Mouse (Mus musculus) midbrain, embryonic 13.5 days (tissue): ENCODE results near the gene Hyal3. TPM values are rescaled to one million over a fixed set of nuclear protein-coding genes. Genes with fewer than 3 reads are reported as not detected.
A peak's percentile ranks its signal among the peaks of the same experiment; 100 is the strongest.

Experiments
- ATAC-seq: fragments of 200-750 bp; cut with Nextera tagmentation; 2 replicates; pipeline ENCODE4 v1.8.0; 2017; ENCODE audit warnings: mild to moderate bottlenecking, moderate TSS enrichment, moderate library complexity
- H3K27ac ChIP-seq: fragments of 300-500 bp; sonication (generic); 2 replicates; pipeline ENCODE4 v1.5.1; 2015; ENCODE audit warnings: inconsistent platforms, mild to moderate bottlenecking, moderate library complexity
- H3K27me3 ChIP-seq: fragments of 300-500 bp; sonication (generic); 2 replicates; pipeline ENCODE4 v1.6.1; 2015; ENCODE audit warnings: mild to moderate bottlenecking, inconsistent platforms
- H3K36me3 ChIP-seq: fragments of 300-500 bp; sonication (generic); 2 replicates; pipeline ENCODE4 v1.6.1; 2015; ENCODE audit warnings: mild to moderate bottlenecking, inconsistent platforms
- H3K4me1 ChIP-seq: fragments of 300-500 bp; sonication (generic); replicated peaks from 2 replicates; pipeline ENCODE4 v1.6.1; 2015; ENCODE audit warnings: inconsistent platforms
- H3K4me2 ChIP-seq: fragments of 300-500 bp; sonication (generic); replicated peaks from 2 replicates; pipeline ENCODE4 v1.6.1; 2015; ENCODE audit warnings: moderate library complexity, mild to moderate bottlenecking, inconsistent platforms
- H3K4me3 ChIP-seq: fragments of 300-500 bp; sonication (generic); replicated peaks from 2 replicates; pipeline ENCODE4 v1.5.1; 2015; ENCODE audit warnings: mild to moderate bottlenecking, inconsistent platforms
- H3K9ac ChIP-seq: fragments of 300-500 bp; sonication (generic); replicated peaks from 2 replicates; pipeline ENCODE4 v1.6.1; 2015; ENCODE audit warnings: mild to moderate bottlenecking, inconsistent platforms
- H3K9me3 ChIP-seq: fragments of 300-500 bp; sonication (generic); 2 replicates; pipeline ENCODE4 v1.6.1; 2016; ENCODE audit warnings: mild to moderate bottlenecking, inconsistent platforms
- WGBS: fragments of 180-500 bp; shearing (Covaris S2); methylation state at CpG from one replicate; pipeline ENCODE4 v1.1.7; 2015; 5-methylcytosine and 5-hydroxymethylcytosine counted together
- polyA plus RNA-seq: library from polyadenylated mRNA; unstranded; fragments of >200 nt; fragmentation: Nextera tagmentation; extraction: Ambion mirVana; gene quantifications from 2 replicates; pipeline ENCODE4 v1.2.1, GENCODE M21; 2015

Gene Hyal3
- polyA plus RNA-seq, 1 experiment from 2014 or later = 1.8 TPM

DNA sequence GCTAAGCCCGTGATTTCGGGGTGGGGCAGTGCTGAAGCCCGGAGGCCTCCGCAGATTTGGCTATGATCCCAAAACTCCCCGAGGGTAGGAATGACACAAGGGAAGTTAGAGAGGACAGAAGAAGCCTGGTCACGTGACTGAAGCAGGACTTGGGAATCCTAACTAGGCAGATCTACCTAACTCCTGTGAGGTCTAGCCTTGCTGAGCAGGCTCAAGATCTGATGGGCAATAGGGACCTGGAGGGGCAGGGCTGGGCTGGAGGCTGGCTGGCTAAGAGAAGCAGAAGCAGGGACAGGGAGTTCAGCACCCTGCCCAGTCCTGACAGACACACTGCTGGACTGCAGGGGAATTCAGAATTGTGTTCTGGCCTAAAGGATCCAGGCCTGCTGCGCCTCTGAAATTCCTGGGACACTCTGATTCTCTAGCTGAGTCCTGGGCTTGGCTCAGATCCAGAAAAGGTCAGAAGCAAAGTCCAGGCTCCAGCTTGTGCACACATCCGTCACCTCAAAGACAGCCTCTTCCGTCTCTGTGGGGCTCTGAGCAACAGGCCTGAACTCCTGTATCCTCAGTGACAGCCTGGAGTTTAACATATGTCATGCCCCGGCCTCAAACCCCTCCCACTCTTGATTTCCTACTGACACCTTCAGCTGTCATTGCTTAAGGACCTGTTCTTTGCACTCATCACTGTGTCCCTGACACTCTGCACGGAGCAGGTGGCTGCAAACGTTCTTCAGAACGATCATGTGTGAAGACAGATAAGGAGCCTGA is 38.3 kb downstream of the Hyal3 start:
- H3K9me3 ChIP-seq = no peaks in the 10 kb centered on the region
- H3K27me3 ChIP-seq = no peaks in the 10 kb centered on the region
- ATAC-seq = no peak
- peak overlapping the region; percentile 32; the same call in 1 of the 2 replicates for H3K27ac ChIP-seq
- H3K36me3 ChIP-seq = peaks cover 82% of the 10 kb centered on the region
- no peak overlapping the region for H3K4me3 ChIP-seq
- H3K9ac ChIP-seq = no peak overlapping the region
- WGBS = 70% methylated on average over 13 of the region's 13 CpGs
- H3K4me2 ChIP-seq = no peak overlapping the region
- H3K4me1 ChIP-seq = peaks cover 27% of the 10 kb centered on the region

DNA sequence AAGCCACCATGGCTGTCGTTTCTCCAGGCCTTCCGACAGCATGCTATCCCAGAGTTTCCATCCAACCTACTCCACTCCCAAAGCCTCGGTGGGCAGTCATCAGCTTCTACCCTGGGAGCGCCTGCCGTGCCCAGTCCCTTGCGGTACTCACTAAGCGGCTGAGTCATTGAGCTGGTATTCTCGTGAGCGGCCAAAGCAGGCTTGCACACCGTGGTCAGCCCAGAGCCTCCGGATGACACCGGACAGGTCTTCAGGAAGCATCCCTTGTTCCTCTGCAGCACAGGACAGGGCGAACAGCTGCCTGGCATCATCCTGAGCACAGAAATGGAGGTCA is 38.9 kb downstream of the Hyal3 start:
- no peak overlapping the region for H3K4me2 ChIP-seq
- peaks cover 82% of the 10 kb centered on the region for H3K36me3 ChIP-seq
- no peak for ATAC-seq
- peaks cover 32% of the 10 kb centered on the region for H3K4me1 ChIP-seq
- WGBS = 85% methylated on average over 13 of the region's 13 CpGs
- H3K9me3 ChIP-seq = no peaks in the 10 kb centered on the region
- no peak overlapping the region for H3K9ac ChIP-seq
- H3K27me3 ChIP-seq = no peaks in the 10 kb centered on the region
- H3K4me3 ChIP-seq = no peak overlapping the region
- peak overlapping the region; percentile 32; the same call in 1 of the 2 replicates for H3K27ac ChIP-seq

GRCm38 (mm10) chr9:107620954-107621353 is 40.3 kb downstream of the Hyal3 start:
- Histone ChIP-seq H3K27ac (no peak overlapping the region), H3K27me3 (no peaks in the 10 kb centered on the region), H3K4me2 (no peak overlapping the region), H3K9me3 (no peaks in the 10 kb centered on the region), H3K9ac (no peak overlapping the region), H3K4me3 (no peak overlapping the region), H3K4me1 (peaks cover 38% of the 10 kb centered on the region), H3K36me3 (peaks cover 79% of the 10 kb centered on the region)
- no peak for ATAC-seq

DNA sequence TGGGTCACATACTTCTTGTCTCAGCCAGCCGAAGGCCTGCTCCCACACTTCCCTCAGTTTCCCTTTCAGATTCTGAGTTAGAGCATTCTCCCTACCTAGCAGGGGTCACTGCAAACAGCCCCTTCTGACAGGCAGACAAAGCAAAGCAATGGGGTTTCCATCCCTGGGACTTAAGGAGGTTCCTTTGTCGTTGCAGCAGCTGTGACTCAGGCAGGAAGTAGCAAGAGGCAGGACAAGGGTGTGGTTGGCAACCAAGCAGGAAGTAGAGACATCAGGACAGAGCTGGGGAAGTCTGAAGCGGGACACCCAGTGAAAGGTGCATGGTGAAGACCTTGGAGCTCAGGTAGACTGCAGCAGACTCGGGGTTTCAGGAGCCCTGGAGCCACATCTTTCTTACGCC is 43.9 kb downstream of the Hyal3 start:
- Histone ChIP-seq H3K27me3 (no peaks in the 10 kb centered on the region), H3K36me3 (peaks cover 43% of the 10 kb centered on the region), H3K9ac (peak overlapping the region; percentile 36), H3K4me1 (peaks cover 60% of the 10 kb centered on the region), H3K4me2 (no peak overlapping the region), H3K27ac (peak overlapping the region; percentile 61), H3K4me3 (no peak overlapping the region), H3K9me3 (no peaks in the 10 kb centered on the region)
- ATAC-seq = no peak
- 75% methylated on average over 5 of the region's 5 CpGs for WGBS

DNA sequence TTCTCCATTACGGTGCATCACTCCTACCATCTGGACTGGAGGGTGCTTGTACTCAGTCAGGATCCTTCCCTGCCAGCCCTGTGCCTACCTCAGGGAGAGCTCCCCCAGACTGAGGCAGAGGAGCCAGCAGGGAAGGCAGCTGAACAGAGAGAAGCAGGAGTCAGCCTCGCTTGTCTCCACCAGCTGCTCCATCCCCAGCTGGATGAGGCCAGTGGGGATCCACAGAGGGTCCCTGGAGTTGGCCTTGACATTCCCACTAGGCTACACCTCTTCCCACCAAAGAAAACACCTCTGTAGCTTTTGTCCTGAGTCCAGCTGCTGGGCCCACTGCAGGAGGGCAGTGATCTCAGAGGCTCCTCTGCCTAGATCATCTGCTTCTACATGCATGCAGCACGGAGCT is 44.3 kb downstream of the Hyal3 start:
- peaks cover 60% of the 10 kb centered on the region for H3K4me1 ChIP-seq

GRCm38 (mm10) chr9:107625351-107626128 is 44.9 kb downstream of the Hyal3 start:
- H3K9ac ChIP-seq = peak overlapping the region; percentile 71; the same call in 1 of the 2 replicates

More for the DNA sequence above, 44.3 kb downstream of the Hyal3 start:
- ATAC-seq = no peak
- peaks cover 39% of the 10 kb centered on the region for H3K36me3 ChIP-seq
- H3K9me3 ChIP-seq = no peaks in the 10 kb centered on the region
- WGBS = 74% methylated on average over 3 of the region's 3 CpGs
- peak overlapping the region; percentile 36; the same call in 1 of the 2 replicates for H3K9ac ChIP-seq
- H3K4me3 ChIP-seq = no peak overlapping the region
- H3K4me2 ChIP-seq = no peak overlapping the region
- no peaks in the 10 kb centered on the region for H3K27me3 ChIP-seq
- peak overlapping the region; percentile 61 for H3K27ac ChIP-seq

DNA sequence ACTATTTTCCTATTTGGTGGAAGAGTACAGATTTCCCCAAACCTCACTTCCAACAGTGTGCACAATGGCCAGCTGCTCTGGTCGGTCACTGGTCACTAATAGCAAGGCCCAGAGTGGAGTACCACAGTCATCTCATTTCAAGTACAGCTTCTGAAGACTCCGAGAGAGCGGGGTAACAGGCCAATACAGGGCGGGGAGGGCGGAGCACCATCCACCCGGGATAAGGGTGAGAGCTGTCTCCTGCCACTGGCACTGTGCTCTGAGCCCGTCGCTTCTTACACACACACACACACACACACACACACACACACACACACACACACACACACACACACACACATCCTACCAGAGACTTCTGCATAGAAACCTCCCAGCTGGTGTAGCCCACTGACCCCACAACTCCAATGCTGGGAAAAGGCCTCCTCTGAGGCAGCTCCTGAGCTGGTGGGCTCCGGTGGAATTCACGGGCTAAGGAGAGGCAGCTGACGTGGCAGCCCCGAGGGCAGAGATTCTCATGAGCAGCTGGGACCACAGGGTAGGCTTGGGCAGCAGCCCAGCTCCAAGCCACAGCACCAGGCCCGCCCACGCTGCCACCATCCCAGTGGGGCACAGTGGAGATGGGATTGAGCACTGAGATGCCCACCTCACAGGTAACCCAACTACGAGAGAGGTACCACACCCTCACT is 45.7 kb downstream of the Hyal3 start:
- WGBS = 24% methylated on average over 15 of the region's 15 CpGs
- peak overlapping the region; percentile 98 for H3K27ac ChIP-seq
- H3K9ac ChIP-seq = peak overlapping the region; percentile 71
- peaks cover 74% of the 10 kb centered on the region for H3K4me1 ChIP-seq
- H3K4me2 ChIP-seq = peak overlapping the region; percentile 90
- H3K4me3 ChIP-seq = peak overlapping the region; percentile 26
- no peaks in the 10 kb centered on the region for H3K9me3 ChIP-seq
- peak; percentile 62 for ATAC-seq
- H3K27me3 ChIP-seq = no peaks in the 10 kb centered on the region
- H3K36me3 ChIP-seq = peaks cover 31% of the 10 kb centered on the region

More at GRCm38 (mm10) chr9:107625351-107626128, 44.9 kb downstream of the Hyal3 start:
- Histone ChIP-seq H3K4me2 (no peak overlapping the region), H3K36me3 (peaks cover 33% of the 10 kb centered on the region), H3K9me3 (no peaks in the 10 kb centered on the region), H3K27ac (peak overlapping the region; percentile 98), H3K4me1 (peaks cover 66% of the 10 kb centered on the region), H3K4me3 (no peak overlapping the region), H3K27me3 (no peaks in the 10 kb centered on the region)
- 84% methylated on average over 12 of the region's 12 CpGs for WGBS
- ATAC-seq = no peak

DNA sequence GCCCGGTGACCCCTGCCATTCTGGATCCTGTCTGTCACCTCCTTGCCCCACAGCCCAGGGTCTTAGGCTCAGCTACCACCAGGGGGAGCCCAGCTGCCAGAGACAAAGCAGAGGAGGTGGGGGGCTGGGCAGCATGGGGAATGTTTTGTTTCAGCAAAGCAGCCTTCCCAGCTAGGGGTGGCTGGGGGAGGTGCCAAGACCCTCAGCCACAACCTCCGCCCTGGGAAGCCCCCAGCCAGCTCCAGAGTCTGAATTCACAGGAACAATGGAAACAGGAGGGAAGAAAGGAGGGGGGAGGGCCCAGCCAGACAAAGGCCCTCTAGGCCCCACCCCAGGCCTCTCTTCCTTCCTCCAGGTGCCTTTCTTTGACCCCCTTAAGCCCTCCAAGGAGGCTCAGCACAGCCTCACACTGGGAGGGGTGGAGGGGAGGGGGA is 46.2 kb downstream of the Hyal3 start:
- Histone ChIP-seq H3K27me3 (no peaks in the 10 kb centered on the region), H3K27ac (peak overlapping the region; percentile 98), H3K9ac (peak overlapping the region; percentile 71), H3K4me2 (peak overlapping the region; percentile 90), H3K4me3 (peak overlapping the region; percentile 26), H3K9me3 (no peaks in the 10 kb centered on the region), H3K4me1 (peaks cover 80% of the 10 kb centered on the region), H3K36me3 (peaks cover 31% of the 10 kb centered on the region)
- WGBS = 0% methylated on average over 2 of the region's 2 CpGs
- peak; percentile 76 for ATAC-seq

GRCm38 (mm10) chr9:107627387-107628255 is 47.0 kb downstream of the Hyal3 start:
- peaks cover 87% of the 10 kb centered on the region for H3K4me1 ChIP-seq
- H3K36me3 ChIP-seq = peaks cover 24% of the 10 kb centered on the region
- H3K4me2 ChIP-seq = peak overlapping the region; percentile 90
- H3K4me3 ChIP-seq = peak overlapping the region; percentile 9; the same call in 1 of the 2 replicates
- H3K9me3 ChIP-seq = no peaks in the 10 kb centered on the region
- no peak for ATAC-seq
- 11% methylated on average over 20 of the region's 20 CpGs for WGBS
- H3K9ac ChIP-seq = peak overlapping the region; percentile 71
- H3K27me3 ChIP-seq = no peaks in the 10 kb centered on the region
- peak overlapping the region; percentile 98 for H3K27ac ChIP-seq

DNA sequence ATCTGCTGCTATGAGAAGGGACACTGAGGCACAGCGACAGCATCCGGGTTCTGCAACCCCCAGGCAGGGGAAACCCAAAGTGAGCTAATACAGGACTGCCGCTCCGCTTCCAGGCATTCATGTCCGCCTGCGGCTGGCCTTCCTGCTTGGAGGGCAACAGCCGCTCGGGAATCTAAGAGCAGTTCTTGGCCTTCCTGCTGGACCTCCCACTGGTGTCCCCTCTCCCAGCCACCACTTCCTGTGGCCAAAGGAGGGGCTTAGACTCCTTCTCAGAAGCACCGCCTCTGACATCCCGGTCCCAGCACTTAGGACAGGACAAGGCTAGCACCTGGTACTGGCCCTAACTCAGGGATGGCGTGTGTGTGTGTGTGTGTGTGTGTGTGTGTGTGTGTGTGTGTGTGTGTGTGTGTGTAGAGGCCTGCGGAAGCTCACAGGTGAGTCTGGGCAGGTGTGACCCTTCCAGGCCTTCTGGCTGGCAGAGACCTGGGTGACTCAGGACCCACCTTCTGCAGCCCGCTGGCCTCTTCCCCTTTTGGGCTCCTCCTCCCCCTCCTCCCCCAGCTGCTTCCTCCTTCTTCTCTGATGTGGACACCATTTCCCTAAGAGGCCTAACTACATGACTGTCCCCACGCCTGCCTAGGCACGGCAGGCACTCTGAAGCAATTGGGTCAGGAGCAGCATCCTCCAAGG is 48.2 kb downstream of the Hyal3 start:
- ATAC-seq = no peak
- H3K27me3 ChIP-seq = no peaks in the 10 kb centered on the region
- peaks cover 17% of the 10 kb centered on the region for H3K36me3 ChIP-seq
- 28% methylated on average over 13 of the region's 15 CpGs for WGBS
- H3K4me2 ChIP-seq = peak overlapping the region; percentile 90
- H3K9me3 ChIP-seq = no peaks in the 10 kb centered on the region
- H3K27ac ChIP-seq = peak overlapping the region; percentile 98
- 0 out of 2 replicates have a peak overlapping the region, but pooled peaks have one; percentile 25 for H3K4me3 ChIP-seq
- H3K9ac ChIP-seq = peak overlapping the region; percentile 71
- H3K4me1 ChIP-seq = peaks cover 96% of the 10 kb centered on the region

GRCm38 (mm10) chr9:107629411-107629730 is 48.8 kb downstream of the Hyal3 start:
- no peak for ATAC-seq
- no peaks in the 10 kb centered on the region for H3K27me3 ChIP-seq
- H3K9ac ChIP-seq = peak overlapping the region; percentile 71
- H3K4me3 ChIP-seq = peak overlapping the region; percentile 25; the same call in 1 of the 2 replicates
- H3K27ac ChIP-seq = peak overlapping the region; percentile 98
- peaks cover 96% of the 10 kb centered on the region for H3K4me1 ChIP-seq
- peak overlapping the region; percentile 90 for H3K4me2 ChIP-seq
- WGBS = 15% methylated on average over 4 of the region's 4 CpGs
- H3K36me3 ChIP-seq = peaks cover 12% of the 10 kb centered on the region
- H3K9me3 ChIP-seq = no peaks in the 10 kb centered on the region
